Mouse (Mus musculus) kidney, embryonic 15.5 days (tissue): ENCODE measurements around the gene Nup205. TPM values are rescaled to one million over a fixed set of nuclear protein-coding genes. Genes with fewer than 3 reads are reported as not detected.

Experiments
- polyA plus RNA-seq: library from polyadenylated mRNA; unstranded; fragments of >200 nt; fragmentation: Nextera tagmentation; extraction: Ambion mirVana; gene quantifications from 2 replicates; pipeline ENCODE4 v1.2.1, GENCODE M21; 2015

Gene Nup205
- polyA plus RNA-seq, 1 experiment from 2014 or later, result 43.7 TPM

Other genes with a start within 250 kb of the Nup205 start
- 0.25 and 0.26 TPM in 2 replicates for gene Slc23a4, start 189.0 kb upstream of the Nup205 start, polyA plus RNA-seq
- 26.1 and 28.2 TPM in 2 replicates for gene Cnot4, start 43.7 kb upstream of the Nup205 start, polyA plus RNA-seq
- gene Slc13a4, start 130.7 kb downstream of the Nup205 start, polyA plus RNA-seq, result 0.18 and 0.32 TPM in 2 replicates
- gene Fam180a, start 148.7 kb downstream of the Nup205 start, polyA plus RNA-seq, result 0.23 and 0.47 TPM in 2 replicates